Mouse (Mus musculus) hindbrain, postnatal 0 days (tissue): ENCODE data around the gene C1qtnf3. TPM values are rescaled to one million over a fixed set of nuclear protein-coding genes. Genes with fewer than 3 reads are reported as not detected.
"Not testable (repeated sequence)": the region's sequence is repeated elsewhere in the genome, so short reads cannot be mapped to it uniquely, and the experiment has no call there.

Experiments
- ATAC-seq: fragments of 200-750 bp; cut with Nextera tagmentation; 2 replicates; pipeline ENCODE4 v1.8.0; 2017; ENCODE audit warnings: mild to moderate bottlenecking, moderate TSS enrichment, moderate library complexity
- DNase-seq: peaks from one replicate; pipeline ENCODE4 v3.0.0-alpha.2; 2015; ENCODE audit warnings: low spot score
- H3K27ac ChIP-seq: fragments of 300-500 bp; sonication (generic); 2 replicates; pipeline ENCODE4 v1.5.1; 2014; ENCODE audit warnings: mild to moderate bottlenecking
- H3K27me3 ChIP-seq: fragments of 300-500 bp; sonication (generic); 2 replicates; pipeline ENCODE4 v1.6.1; 2014; ENCODE audit warnings: low read length, mixed read lengths; ENCODE audit not compliant: insufficient read depth
- H3K36me3 ChIP-seq: fragments of 300-500 bp; sonication (generic); 2 replicates; pipeline ENCODE4 v1.6.1; 2014; ENCODE audit warnings: low read length, mixed read lengths; ENCODE audit not compliant: insufficient read depth
- H3K4me1 ChIP-seq: fragments of 300-500 bp; sonication (generic); 2 replicates; pipeline ENCODE4 v1.6.1; 2014; ENCODE audit warnings: antibody characterized with exemption, low read length, mixed read lengths; ENCODE audit not compliant: insufficient read depth
- H3K4me2 ChIP-seq: fragments of 300-500 bp; sonication (generic); 2 replicates; pipeline ENCODE4 v1.6.1; 2014; ENCODE audit warnings: low read depth, mild to moderate bottlenecking, low read length, moderate library complexity, mixed read lengths
- H3K4me3 ChIP-seq: fragments of 300-500 bp; sonication (generic); 2 replicates; pipeline ENCODE4 v1.5.1; 2014; ENCODE audit warnings: low read length
- H3K9ac ChIP-seq: fragments of 300-500 bp; sonication (generic); replicated peaks from 2 replicates; pipeline ENCODE4 v1.6.1; 2014; ENCODE audit warnings: mild to moderate bottlenecking, low read length, moderate library complexity, mixed read lengths
- H3K9me3 ChIP-seq: fragments of 300-500 bp; sonication (generic); 2 replicates; pipeline ENCODE4 v1.6.1; 2016; ENCODE audit warnings: low read length, mixed read lengths
- CTCF ChIP-seq: IDR thresholded peaks from 2 replicates; pipeline ENCODE4 v1.5.1; 2016; ENCODE audit warnings: antibody characterized with exemption, control low read depth, low read depth
- WGBS: fragments of 180-500 bp; shearing (Covaris S2); extraction: QIAGEN DNeasy Blood & Tissue Kit; methylation state at CpG from one replicate; pipeline ENCODE4 v1.1.7; 2014; 5-methylcytosine and 5-hydroxymethylcytosine counted together
- polyA plus RNA-seq: library from polyadenylated mRNA; unstranded; fragments of >200 nt; fragmentation: Nextera tagmentation; extraction: Ambion mirVana; gene quantifications from 2 replicates; pipeline ENCODE4 v1.2.1, GENCODE M21; 2015
- total RNA-seq: library from RNA; depleted of rRNA; stranded (reverse); fragments of >200 nt; gene quantifications from 2 replicates; pipeline ENCODE4 v1.2.3, GENCODE M21; 2014

C1qtnf3 gene
- total and polyA plus RNA-seq, 2 experiments from 2014 or later = 1.6 TPM

DNA sequence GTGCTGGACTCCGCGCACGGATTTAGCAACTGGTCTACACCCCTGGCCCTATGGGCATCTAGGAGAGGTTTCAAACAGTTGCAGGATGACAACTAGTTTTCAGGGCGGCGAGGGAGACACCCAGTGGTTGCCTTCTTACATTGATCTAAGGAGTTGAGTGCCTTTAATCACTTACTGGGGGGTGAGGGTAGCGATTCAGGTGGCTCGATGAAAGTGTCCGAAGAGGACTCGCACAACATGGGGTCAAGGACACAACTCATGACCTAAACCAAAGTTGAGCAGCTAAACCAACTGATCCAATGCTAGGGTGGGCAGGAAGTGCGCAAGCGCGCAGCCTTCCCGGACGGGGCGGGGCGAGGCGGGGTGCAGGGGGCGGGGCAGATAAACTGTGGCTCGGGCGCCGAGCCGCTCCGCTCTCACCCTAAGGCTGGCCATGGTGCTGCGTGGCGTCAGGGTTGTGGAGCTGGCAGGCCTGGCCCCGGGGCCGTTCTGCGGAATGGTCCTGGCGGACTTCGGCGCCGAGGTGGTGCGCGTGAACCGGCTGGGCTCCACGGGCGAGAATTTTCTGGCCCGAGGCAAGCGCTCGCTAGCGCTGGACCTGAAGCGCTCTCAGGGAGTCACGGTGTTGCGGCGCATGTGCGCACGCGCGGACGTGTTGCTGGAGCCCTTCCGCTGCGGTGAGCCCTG lies 29.4 kb downstream of the C1qtnf3 start, which contains the start of gene Amacr:
Gene Amacr, plus strand, starts transcription at position 380 of the 687 bp plus-strand sequence.
- under 1% methylated on average over 52 of the region's 52 CpGs for WGBS
- ATAC-seq (peak; percentile 99), DNase-seq (peak; percentile 96)
- peak; percentile 66 for TF ChIP-seq CTCF
- H3K4me3 ChIP-seq = peak within 1 kb of the TSS; percentile 68
- no peaks in the 10 kb centered on the region for H3K27me3 ChIP-seq
- no peaks in the 10 kb centered on the region for H3K36me3 ChIP-seq
- peak within 1 kb of the TSS; percentile 92 for H3K27ac ChIP-seq
- peak within 1 kb of the TSS; percentile 61 for H3K4me2 ChIP-seq
- peak within 1 kb of the TSS; percentile 64 for H3K9ac ChIP-seq
- H3K4me1 ChIP-seq = no peaks in the 10 kb centered on the region
- H3K9me3 ChIP-seq = no peaks in the 10 kb centered on the region

DNA sequence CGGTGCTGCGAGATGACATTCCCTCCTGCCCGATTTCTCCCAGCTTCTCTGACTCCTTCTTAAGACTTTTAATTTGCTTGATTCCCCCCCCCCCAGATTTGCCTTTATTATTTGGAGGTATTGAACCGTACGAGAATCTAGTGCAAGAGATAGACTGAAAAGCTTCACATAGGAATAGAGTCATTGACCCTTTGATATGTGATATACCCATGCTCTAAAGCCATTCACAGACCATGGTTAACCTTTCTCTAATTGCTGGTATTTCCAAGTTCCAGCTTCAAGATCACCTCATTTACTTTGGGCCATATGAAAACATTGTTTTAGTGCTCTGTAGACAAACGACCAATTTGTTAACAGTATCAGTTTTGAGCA lies 29.9 kb downstream of the C1qtnf3 start:
- Histone ChIP-seq H3K4me2 (peak overlapping the region; percentile 61), H3K9me3 (no peaks in the 10 kb centered on the region), H3K4me1 (no peaks in the 10 kb centered on the region), H3K27ac (peak overlapping the region; percentile 92), H3K9ac (peak overlapping the region; percentile 64), H3K36me3 (no peaks in the 10 kb centered on the region), H3K27me3 (no peaks in the 10 kb centered on the region), H3K4me3 (peak overlapping the region; percentile 68)
- no peak for DNase-seq
- no peak for TF ChIP-seq CTCF
- peak; percentile 31; the same call in 1 of the 2 replicates for ATAC-seq
- WGBS = 7% methylated on average over 6 of the region's 6 CpGs

DNA sequence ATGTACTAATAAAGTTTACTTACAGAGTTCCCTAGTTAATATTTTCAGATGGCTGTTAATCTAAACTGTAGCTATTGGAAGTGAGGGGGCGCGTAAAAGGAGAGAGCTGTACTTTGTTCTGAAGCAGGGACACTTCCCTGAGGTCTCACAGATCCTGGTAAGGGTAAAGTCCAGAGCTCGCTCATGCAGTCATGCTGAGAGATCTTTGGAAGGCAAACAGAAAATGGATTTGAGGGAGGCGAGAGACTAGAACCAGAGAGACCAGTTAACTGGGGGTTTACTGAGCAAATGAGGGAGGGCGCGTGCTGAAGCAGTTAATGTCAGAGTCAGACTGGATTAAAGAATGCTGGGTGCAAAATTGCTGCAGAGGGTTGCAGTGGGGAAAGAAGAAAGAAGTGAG lies 33.6 kb downstream of the C1qtnf3 start:
- H3K36me3 ChIP-seq = peaks cover 4% of the 10 kb centered on the region
- H3K9ac ChIP-seq = no peak overlapping the region
- no peak for DNase-seq
- H3K27ac ChIP-seq = no peak overlapping the region
- 82% methylated on average over 6 of the region's 6 CpGs for WGBS
- H3K4me1 ChIP-seq = no peaks in the 10 kb centered on the region
- no peaks in the 10 kb centered on the region for H3K9me3 ChIP-seq
- ATAC-seq = no peak
- H3K27me3 ChIP-seq = no peaks in the 10 kb centered on the region
- TF ChIP-seq CTCF = no peak
- H3K4me3 ChIP-seq = no peak overlapping the region
- no peak overlapping the region for H3K4me2 ChIP-seq

DNA sequence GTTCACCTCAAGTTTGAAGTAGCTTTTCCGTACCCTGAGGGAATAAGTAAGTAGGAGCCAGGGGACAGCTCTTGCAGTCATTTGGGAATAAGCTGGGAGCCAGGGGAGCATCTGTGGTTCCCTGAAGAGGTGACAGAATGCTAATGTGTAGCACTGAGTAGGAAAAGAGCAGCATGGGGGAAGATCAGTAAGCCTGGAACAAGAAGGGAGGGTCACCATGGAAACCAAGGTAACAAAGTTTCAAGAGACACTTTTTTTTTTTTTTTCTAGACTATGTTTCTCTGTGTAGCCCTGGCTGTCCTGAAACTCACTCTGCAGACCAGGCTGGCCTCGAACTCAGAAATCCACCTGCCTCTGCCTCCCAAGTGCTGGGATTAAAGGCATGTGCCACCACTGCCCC lies 34.3 kb downstream of the C1qtnf3 start:
- H3K9me3 ChIP-seq, H3K4me2 ChIP-seq, H3K27me3 ChIP-seq, DNase-seq, H3K27ac ChIP-seq, H3K4me1 ChIP-seq, H3K4me3 ChIP-seq, H3K36me3 ChIP-seq, ATAC-seq, H3K9ac ChIP-seq: not testable (repeated sequence)
- 54% methylated on average over 2 of the region's 2 CpGs for WGBS

DNA sequence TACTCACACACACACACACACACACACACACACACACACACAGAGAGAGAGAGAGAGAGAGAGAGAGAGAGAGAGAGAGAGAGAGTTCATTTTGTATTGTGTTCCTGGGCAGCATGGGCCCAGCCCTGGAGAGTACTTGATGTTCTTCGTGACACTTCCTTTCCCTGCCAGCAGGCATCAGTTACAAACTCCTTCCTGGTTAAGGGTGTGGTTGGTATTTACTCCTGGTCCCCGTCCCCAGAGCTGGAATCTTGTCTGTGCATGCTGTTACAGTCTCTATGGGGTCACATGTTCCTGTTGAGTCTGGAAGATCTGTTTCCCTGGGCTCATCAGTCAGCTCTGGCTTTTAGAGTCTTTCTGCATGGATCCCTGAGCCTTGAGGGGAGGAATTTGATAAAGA lies 38.3 kb downstream of the C1qtnf3 start:
- WGBS = 54% methylated on average over 2 of the region's 2 CpGs
- H3K4me1 ChIP-seq = no peaks in the 10 kb centered on the region
- ATAC-seq (no peak), DNase-seq (no peak)
- H3K9me3 ChIP-seq = no peaks in the 10 kb centered on the region
- no peak overlapping the region for H3K27ac ChIP-seq
- H3K4me3 ChIP-seq = no peak overlapping the region
- no peak overlapping the region for H3K4me2 ChIP-seq
- peaks cover 4% of the 10 kb centered on the region for H3K36me3 ChIP-seq
- no peaks in the 10 kb centered on the region for H3K27me3 ChIP-seq
- no peak for TF ChIP-seq CTCF
- H3K9ac ChIP-seq = no peak overlapping the region

DNA sequence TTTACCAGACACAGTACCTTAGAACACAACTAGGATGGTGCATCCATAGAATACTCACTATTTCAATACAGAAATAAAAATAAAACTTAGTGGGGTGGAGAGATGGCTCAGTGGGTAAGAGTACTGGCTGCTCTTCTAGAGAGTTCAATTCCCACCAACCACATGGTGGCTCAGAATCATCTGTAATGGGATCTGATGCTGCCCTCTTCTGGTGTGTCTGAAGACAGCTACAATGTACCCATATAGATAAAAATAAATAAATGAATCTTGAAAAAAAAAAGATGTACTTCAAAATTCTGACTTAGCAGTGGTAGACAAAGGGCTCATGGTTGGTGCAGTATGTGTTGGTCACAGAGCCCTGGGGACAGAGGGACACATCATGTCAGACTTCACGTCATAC lies 39.4 kb downstream of the C1qtnf3 start:
- Histone ChIP-seq H3K27me3 (no peaks in the 10 kb centered on the region), H3K9me3 (no peaks in the 10 kb centered on the region), H3K4me1 (no peaks in the 10 kb centered on the region), H3K9ac (no peak overlapping the region), H3K27ac (no peak overlapping the region), H3K4me2 (no peak overlapping the region), H3K36me3 (peaks cover 4% of the 10 kb centered on the region), H3K4me3 (no peak overlapping the region)
- no peak for TF ChIP-seq CTCF
- DNase-seq = no peak
- WGBS = 100% methylated on average over 1 of the region's 1 CpGs
- ATAC-seq = no peak

DNA sequence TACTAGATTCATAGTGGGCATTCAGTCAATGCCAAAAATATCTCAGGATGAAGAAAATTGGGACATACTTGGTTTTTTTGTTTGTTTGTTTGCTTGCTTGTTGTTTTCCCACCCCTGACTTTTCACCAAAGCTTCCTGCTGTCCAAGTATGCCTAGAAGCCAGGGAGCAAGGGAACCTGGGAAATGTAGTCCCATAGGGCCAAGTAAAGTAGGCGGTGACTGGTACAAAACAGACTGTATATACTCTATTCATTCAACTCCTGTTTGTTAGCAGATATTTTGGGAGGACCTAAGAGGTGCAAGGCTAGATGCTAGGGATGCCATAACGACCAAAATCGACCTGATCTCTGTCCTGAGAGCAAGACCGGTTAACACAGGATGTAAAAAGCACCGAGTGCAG lies 47.7 kb downstream of the C1qtnf3 start:
- Histone ChIP-seq H3K4me2 (0 out of 2 replicates have a peak overlapping the region, but pooled peaks have one; percentile 7), H3K4me1 (no peaks in the 10 kb centered on the region), H3K27me3 (no peaks in the 10 kb centered on the region), H3K9ac (no peak overlapping the region), H3K36me3 (no peaks in the 10 kb centered on the region), H3K27ac (no peak overlapping the region), H3K4me3 (no peak overlapping the region), H3K9me3 (no peaks in the 10 kb centered on the region)
- ATAC-seq (peak; percentile 73; the same call in 1 of the 2 replicates), DNase-seq (peak; percentile 36)
- WGBS = 53% methylated on average over 5 of the region's 5 CpGs
- no peak for TF ChIP-seq CTCF
